Mouse (Mus musculus): ENCODE results near the gene Cln5.

Gene Cln5

GRCm38 (mm10) chr14:103112606-103113363, 42.8 kb downstream of the Cln5 start:
- DNase-seq (ENCODE audit: low spot score in 2 of 2) = no peak

DNA sequence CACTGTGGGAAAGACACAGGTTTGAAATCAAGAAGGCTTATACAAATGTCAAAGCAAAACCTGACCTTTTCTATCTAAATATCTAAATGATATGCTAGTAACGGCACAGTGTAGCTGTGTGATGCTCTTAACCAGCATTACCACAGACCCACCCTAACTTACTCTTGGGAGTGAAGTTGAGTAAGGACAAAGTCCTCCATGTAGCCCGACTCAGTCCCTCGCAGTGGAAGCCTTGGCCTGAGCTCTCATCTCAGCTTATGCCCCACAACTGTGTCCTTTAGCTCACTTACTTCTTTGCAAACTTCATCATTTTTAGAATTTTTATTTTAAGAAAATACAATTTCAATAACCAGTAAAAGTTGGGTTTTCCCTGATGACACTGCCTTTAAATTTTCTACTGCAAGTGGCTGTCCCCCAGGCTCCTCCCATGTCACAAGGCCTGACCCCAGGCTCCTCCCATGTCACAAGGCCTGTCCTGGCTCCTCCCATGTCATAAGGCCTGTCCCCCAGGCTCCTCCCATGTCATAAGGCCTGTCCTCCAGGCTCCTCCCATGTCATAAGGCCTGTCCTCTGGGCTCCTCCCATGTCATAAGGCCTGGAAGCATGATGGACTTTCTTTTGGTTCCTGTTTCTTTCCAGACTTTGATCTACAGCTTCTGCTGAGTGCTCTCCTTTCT, 45.1 kb downstream of the Cln5 start:
- DNase-seq (ENCODE audit: low spot score in 2 of 2) = no peak

- no peak for DNase-seq (ENCODE audit: low spot score in 2 of 2)
Measured at GRCm38 (mm10) chr14:103125756-103126155, 55.7 kb downstream of the Cln5 start.
